Mouse (Mus musculus) activated CD4-positive, CD25-positive, alpha-beta regulatory T cell, adult 4 months (primary cell): ENCODE data around the gene Slc26a5. TPM values are rescaled to one million over a fixed set of nuclear protein-coding genes. Genes with fewer than 3 reads are reported as not detected.
A peak's percentile ranks its signal among the peaks of the same experiment; 100 is the strongest.

Source experiments
- ATAC-seq: one replicate; pipeline ENCODE4 v1.8.0; 2017
- polyA plus RNA-seq, 2 experiments: library from polyadenylated mRNA; unstranded; fragments of 100-300 nt; shearing (Covaris generic); gene quantifications; one replicate each; pipeline ENCODE4 v1.2.1; 2017

The Slc26a5 gene
- polyA plus RNA-seq, 2 experiments from 2014 or later: not detected

DNA sequence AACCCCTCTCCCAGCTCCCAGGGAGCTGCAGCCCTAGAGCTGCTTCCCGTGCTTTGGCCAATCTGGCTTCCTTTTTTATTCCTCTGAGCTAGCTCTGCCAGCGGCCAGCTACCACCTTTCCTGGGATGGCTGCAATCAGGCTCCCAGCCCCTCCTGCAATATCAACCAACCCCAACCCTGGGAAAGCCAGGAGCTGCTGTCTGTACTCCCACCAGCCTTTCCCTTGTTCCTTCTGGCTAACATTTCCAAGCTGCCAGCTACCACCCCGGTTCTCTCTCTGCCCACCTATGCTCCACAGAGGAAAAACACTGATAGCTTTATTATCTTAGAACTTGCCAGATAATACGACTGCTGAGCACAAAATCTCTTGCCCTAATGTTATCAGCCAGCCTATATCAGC, 60.6 kb downstream of the Slc26a5 start:
- ATAC-seq: no peak

DNA sequence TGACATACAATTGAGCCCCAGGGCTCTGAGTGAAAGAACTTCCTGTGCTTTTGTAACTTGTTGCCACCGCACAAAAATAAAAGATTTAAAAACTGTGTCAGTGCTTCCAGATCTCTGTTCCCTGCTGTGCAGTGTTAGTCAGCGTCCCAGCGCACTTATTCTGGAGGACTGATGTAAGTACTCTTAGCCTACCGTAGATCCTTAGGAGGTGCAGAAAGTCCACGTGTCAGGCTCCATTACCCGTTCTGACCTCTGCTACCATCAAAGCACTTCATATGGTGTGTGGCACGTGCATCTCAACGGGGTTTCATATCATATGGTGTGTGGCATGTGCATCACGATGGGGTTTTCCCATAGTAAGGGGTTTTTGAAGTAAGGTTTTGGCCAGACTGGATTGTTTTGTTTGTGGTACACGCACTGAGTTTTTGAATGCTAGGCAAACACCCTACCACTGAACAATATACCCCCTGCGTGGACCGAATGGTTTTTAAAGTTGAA, 61.7 kb downstream of the Slc26a5 start:
- ATAC-seq: no peak

DNA sequence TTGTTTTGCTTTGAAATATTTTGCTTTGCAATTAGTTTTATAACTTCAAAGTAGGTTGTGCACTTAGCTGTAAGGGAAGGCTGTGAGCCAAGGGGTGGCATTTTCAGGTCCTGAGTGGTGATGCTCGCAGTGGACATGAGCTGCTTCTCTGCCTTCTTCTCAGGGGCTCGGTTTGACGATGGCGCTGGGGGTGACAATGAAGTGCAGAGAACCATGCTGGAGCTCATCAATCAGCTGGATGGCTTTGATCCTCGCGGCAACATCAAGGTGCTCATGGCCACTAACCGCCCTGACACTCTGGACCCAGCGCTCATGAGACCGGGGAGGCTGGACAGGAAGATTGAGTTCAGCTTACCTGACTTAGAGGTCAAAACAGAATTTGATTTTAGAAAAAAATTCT, 62.5 kb downstream of the Slc26a5 start:
- no peak for ATAC-seq

DNA sequence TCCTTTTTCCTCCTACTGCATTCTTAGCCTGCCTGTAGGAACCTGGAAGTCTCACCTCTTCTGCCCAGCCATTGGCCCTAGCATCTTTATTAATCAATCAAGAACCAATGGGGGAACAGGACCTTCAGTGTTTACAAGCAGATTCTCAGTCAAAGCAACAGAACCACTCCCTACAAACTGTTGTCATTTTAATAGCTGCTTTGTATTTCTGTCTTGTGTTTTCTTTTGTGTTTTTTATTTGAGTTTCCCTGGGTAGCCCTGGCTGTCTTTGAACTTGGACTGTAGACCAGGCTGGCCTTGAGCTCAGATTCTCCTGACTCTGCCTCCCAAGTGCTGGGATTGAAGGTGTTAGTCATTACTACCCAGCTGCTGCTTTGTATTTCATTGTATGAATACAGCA, 73.2 kb downstream of the Slc26a5 start:
- no peak for ATAC-seq

DNA sequence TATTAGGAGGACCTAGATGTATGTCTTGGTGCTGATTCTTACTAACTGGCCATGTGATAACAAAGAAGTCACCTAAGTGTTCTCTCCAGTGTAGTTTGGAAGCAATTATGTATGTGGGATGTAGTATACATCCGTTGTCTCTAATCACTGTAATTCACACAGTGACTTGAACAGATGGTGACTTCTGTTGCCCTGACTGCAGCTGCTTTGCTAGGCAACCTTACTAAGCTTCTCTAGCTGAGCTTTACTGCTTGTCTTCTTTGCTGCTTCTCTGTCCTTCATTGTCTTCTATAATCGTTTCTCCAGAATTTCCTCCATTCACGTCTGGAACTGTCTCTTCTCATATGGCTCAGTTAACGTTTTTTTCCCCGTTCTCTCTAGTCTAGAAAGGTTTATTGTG, 76.3 kb downstream of the Slc26a5 start:
- no peak for ATAC-seq

DNA sequence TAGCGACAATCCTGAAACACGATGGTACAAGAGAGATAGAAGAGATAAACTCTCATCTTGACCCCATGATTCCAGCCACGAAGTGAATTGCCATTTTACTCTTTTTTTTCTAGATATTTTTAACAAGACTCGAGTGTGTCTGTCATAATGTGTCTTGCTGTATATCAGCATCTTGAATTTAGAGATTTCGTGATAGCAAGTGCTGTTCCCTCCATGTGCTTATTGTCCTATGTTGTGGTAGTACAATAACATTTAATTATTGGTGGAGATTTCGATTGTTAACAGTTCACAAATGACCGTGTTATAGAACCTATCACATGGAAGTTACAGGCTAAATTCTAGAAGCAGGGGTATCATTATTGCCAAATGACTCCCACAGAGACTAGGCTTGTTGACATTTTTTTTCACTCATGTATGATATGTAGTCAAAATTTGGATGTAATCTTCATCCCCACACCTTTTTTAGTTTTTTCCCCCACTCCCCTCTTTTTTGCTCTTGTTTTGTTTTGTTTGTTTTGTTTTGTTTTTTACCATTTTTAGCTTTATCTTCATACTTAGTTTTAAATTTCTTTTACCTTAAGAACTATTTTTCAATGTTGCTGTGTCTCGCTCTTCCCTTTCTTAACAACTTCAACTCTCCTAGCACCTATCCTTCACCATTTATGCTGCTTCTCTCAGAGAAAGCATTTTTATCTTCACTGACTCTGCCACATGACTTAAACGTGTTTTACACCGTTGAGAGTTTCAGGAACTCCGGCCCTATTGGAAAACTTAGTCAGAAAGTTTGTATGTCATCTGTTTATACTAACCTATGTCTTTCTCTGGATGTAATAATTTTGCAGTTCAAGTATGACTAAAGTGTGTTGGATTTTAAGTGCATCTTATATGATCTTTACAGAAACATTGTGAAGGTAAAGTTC, 78.0 kb downstream of the Slc26a5 start:
- no peak for ATAC-seq

DNA sequence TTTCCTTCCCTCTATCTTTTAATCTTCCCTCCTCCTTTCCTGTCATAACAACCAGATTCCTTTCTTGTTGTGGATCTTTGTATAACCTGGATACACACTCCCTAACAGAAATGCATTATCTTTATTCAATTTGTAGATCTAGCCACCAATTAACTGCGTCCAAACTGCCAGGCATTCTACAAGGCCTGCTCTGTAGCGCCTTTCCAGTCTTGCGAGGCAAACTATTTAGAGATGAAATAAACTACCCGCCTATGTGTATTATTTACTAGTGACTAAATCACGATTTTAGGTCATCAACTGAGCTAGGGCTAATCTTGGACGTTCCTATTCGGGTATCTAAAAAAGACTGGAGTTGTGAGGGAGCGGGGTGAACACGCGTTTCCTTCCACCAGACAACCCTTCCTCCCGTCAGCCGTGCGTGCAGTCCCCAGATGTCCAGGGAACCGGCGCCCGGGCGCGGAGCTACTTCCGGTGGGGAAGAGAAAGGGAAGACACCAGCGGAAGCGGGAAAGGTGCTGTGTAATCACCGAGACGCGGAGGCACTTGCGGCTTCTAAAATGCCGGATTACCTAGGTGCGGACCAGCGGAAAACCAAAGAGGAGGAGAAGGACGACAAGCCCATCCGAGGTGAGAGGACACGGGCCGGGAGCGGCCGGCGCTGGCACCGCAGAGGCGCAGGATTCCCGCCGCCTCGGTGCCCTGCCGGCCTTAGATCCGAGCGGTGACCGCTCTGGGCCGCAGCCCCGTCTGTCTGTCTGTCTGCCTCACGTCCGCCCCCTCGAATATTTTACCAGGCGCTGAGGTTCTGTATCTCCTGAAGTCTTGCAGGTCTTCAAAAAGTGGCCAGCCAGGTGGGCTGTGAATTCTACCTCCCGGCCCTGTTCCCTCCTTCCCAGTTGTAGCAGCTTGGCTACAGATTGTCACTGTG, 78.9 kb downstream of the Slc26a5 start:
- ATAC-seq: peak; percentile 75

DNA sequence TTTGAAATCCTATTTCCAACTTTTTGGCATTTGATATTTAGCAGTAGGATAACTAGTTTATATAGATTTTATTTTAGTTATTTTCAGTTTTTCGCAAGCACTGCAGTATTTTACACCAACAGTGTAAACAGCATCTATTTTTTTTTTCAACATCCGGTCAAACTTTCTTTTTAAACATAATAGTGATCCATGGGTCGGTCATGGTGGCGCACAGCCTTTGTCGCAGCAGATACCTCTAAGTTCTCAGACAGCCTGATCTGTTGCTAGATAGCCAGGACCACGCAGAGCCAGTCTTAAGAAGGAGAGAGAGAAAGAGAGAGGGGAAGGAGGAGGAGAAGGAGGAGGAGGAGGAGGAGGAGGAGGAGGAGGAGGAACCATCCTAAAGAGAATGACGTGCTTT, 79.6 kb downstream of the Slc26a5 start:
- ATAC-seq: no peak

DNA sequence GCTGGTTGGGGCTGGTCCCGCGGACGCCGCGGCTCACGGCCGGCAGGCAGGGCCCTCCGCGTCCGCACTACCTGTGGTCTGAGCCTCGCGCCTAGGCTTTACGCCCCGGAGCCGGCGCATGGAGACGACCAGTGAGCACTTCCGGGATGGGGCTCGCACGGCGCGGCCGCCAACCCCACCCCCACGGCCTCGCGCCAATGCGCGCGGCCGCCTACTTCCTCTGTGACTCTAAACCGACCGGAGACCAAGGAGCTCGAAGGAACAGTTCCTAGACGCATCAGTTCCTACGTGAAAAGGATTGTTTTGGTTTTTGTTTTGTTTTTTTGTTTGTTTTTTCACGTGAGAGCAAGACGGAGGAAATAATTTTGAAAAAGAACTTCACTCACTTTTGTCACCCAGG, 80.4 kb downstream of the Slc26a5 start, which contains the start of the genes Dnajc2 and Psmc2:
Gene Dnajc2 (minus strand): TSS at position 199 of the 400 bp plus-strand sequence.
Gene Psmc2 (plus strand): TSS at position 231 of the 400 bp plus-strand sequence.
- peak; percentile 83 for ATAC-seq

DNA sequence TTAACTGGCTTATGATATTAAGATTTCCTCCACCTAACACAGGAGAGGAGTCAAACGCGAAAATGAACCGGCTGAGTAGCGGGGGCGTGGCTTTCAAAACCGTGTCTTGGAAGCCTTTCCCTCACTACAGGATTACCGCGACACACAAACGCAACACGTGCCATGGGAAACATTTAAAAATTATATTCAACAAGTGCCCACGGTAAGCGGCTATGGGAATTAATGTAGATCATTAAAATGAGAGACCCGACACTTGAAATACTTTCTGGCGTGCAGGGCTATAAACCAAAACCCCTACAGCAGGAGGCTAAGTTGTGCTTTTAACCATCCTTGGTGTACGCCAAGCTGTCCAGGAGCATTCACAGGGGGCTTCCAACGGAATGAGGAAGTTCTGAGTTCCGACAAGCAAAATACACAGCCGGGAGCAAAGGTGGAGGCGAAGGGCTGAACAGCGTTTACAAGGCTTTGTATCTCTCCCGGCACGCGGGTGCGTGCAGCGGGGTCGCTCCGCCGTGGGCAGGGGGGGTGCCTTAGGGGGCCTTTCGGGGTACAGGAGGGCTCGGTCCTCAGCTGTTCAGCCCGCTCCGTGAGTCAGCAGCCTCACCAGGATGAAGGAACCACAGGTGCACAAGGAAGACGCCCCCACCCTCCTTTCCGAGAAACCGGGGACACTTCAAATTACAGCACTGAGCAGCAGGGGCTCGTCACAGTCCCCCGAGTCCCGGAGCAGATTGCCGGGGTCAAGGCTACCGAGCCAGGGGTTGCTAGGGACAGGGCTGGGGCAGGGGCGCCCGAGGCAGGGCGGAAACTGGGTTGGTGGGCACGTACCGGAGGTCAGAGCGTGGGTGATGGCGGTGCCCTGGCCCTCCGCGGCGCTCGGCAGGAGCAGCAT, 81.0 kb downstream of the Slc26a5 start:
- ATAC-seq: peak; percentile 25

DNA sequence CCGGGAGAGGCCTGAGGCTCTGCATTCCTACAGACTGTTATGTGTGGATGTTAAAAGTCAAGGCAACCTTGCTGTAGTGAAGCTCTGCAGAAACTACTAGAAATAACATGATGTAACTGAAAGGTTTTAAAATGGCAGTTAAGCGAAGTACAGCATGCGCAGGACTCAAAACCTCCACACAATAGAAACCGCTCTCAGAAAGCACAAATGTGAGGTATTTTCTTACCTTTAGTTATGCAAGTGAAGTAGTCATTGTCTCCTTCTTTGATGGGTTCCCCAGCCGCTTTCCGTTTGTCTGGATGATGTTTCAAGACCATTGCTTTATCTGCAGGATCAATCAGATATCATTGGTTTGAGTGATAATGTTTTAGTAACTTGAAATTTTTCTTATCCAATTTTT, 88.9 kb downstream of the Slc26a5 start:
- ATAC-seq: no peak

DNA sequence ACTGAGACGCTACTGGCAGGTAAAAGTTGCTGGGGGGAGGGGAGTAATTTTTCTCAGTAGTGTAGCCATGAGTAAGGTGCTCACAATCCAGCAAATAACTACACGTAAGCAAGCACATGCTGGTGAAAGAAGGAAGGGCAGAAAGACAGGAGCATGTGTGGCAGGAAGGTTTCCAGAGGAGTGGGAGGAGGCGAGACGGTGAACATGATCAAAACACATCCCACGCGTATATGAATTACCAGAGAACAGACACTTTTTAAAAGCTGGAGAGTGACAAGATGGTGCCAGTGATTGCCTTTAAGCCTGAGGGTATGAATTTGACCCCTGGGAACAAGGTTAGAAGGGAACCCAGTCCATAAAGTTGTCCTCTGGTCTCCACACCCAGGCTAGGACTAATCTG, 95.6 kb downstream of the Slc26a5 start:
- ATAC-seq: no peak

DNA sequence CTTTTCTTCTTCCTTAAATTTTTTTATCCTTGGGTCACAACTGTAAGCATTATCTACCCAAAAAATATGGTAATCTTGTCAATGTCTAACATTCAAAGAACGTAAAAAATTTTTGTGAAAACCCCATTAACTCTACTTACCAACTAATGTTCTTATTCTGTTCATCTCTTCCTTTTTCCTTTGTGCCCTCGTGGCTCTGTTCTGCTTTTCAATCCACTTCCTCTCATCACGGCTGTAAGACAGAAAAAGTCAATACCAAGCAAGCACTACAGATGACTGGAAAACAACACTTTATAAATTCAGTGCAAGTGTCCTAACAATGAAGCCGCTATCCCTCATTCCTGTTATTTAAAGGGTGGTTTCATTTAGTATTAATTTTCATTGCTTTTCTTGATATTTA, 96.9 kb downstream of the Slc26a5 start:
- ATAC-seq: no peak

Other genes with a start within 250 kb of the Slc26a5 start
- not detected for gene Fbxl13, start 220.0 kb downstream of the Slc26a5 start, polyA plus RNA-seq
- gene Armc10, start 219.8 kb downstream of the Slc26a5 start, polyA plus RNA-seq: 10 to 100 TPM; 32.4 to 36.9 TPM
- 1 to 10 TPM; 2.4 to 4.3 TPM for gene Napepld, start 164.2 kb downstream of the Slc26a5 start, polyA plus RNA-seq
- gene Pmpcb, start 128.5 kb downstream of the Slc26a5 start, polyA plus RNA-seq: 10 to 100 TPM; 69.6 to 84.4 TPM
- 10 to 100 TPM; 44.5 to 47.0 TPM for gene Dnajc2, start 80.4 kb downstream of the Slc26a5 start, polyA plus RNA-seq
- 100 to 1,000 TPM; 141 to 161 TPM for gene Psmc2, start 80.3 kb downstream of the Slc26a5 start, polyA plus RNA-seq